Mouse (Mus musculus) liver, adult 2 months (tissue): ENCODE measurements around the gene Anxa6. TPM values are rescaled to one million over a fixed set of nuclear protein-coding genes. Genes with fewer than 3 reads are reported as not detected.
"Not testable (repeated sequence)": the region's sequence is repeated elsewhere in the genome, so short reads cannot be mapped to it uniquely, and the experiment has no call there.

Experiments
- DNase-seq: peaks from one replicate; pipeline ENCODE4 v3.0.0-alpha.2; 2011; ENCODE audit warnings: low read depth, low spot score; ENCODE audit errors: extremely low read depth
- H3K27ac ChIP-seq: fragments of 200-500 bp; replicated peaks from 2 replicates; pipeline ENCODE4 v1.5.1; 2012; ENCODE audit warnings: low read depth, mild to moderate bottlenecking, control low read depth, inconsistent platforms, low read length; ENCODE audit not compliant: insufficient read depth
- H3K27me3 ChIP-seq: fragments of 200-500 bp; 2 replicates; pipeline ENCODE4 v1.6.1; 2012; ENCODE audit warnings: mild to moderate bottlenecking, moderate library complexity, low read length, inconsistent platforms; ENCODE audit not compliant: control insufficient read depth, insufficient read depth
- H3K36me3 ChIP-seq: fragments of 200-500 bp; 2 replicates; pipeline ENCODE4 v1.6.1; 2012; ENCODE audit warnings: low read length, inconsistent platforms; ENCODE audit not compliant: control insufficient read depth, insufficient read depth
- H3K4me1 ChIP-seq: fragments of 200-500 bp; 2 replicates; pipeline ENCODE4 v1.6.1; 2011; ENCODE audit warnings: low read length; ENCODE audit not compliant: control insufficient read depth, insufficient read depth
- H3K4me3 ChIP-seq: fragments of 200-500 bp; 2 replicates; pipeline ENCODE4 v1.5.1; 2011; ENCODE audit warnings: low read depth, mild to moderate bottlenecking, control low read depth, low read length, moderate library complexity; ENCODE audit not compliant: insufficient read depth
- H3K79me2 ChIP-seq: fragments of 200-500 bp; 2 replicates; pipeline ENCODE4 v1.6.1; 2012; ENCODE audit warnings: inconsistent platforms, mild to moderate bottlenecking, low read length, moderate library complexity; ENCODE audit not compliant: control insufficient read depth, insufficient read depth
- H3K9ac ChIP-seq: fragments of 200-500 bp; 2 replicates; pipeline ENCODE4 v1.6.1; 2012; ENCODE audit warnings: low read depth, mild to moderate bottlenecking, control low read depth, inconsistent platforms, low read length
- CTCF ChIP-seq: fragments of 200-500 bp; IDR thresholded peaks from 2 replicates; pipeline ENCODE4 v1.5.1; 2011; ENCODE audit warnings: low read depth, low read length, control low read depth
- POLR2A ChIP-seq: fragments of 200-500 bp; IDR thresholded peaks from 2 replicates; pipeline ENCODE4 v1.6.1; 2011; ENCODE audit warnings: low read length, control low read depth; ENCODE audit not compliant: insufficient read depth; ENCODE audit errors: extremely low read depth
- WGBS: fragments of 180-500 bp; shearing (Covaris S2); methylation state at CpG from one replicate; pipeline ENCODE4 v1.1.7; 2018; 5-methylcytosine and 5-hydroxymethylcytosine counted together
- polyA plus RNA-seq: library from polyadenylated mRNA; depleted of rRNA; stranded (reverse); fragments of >200 nt; gene quantifications from 2 replicates; pipeline ENCODE4 v1.2.3, GENCODE M21; 2012
- total RNA-seq: library from RNA; depleted of rRNA; stranded (reverse); fragments of >200 nt; gene quantifications from 2 replicates; pipeline ENCODE4 v1.2.3, GENCODE M21; 2014

Anxa6 gene
- total and polyA plus RNA-seq, 2 experiments: 91.3 to 111 TPM

DNA sequence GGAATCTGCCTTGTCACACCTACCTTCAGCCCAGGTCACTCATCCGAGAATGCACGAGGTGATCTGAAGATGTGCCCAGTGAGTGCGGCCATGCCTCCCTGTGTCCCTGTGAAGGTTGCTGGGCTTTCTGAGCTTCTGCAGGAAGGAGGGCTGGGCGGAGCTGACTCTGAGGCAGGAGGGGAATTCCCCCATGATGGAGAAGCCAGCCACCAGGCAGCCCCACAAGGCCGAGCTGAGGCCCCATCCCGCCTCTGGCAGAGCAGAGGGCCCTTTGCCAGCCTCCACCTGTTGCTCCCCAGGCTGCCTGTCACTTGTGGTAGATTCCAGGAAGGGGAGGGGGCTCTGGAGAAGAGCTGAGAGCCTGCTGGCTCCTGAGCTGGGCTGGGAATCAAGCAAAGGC, 70.4 kb downstream of the Anxa6 start, which contains the start of gene Tnip1:
TSS of gene Tnip1 (minus strand) at position 108 of the 400 bp plus-strand sequence.
- TF ChIP-seq CTCF (no peak), POLR2A (no peak)
- Histone ChIP-seq H3K4me1 (peaks cover 4% of the 10 kb centered on the region), H3K9ac (peak within 1 kb of the TSS; percentile 54), H3K36me3 (no peaks in the 10 kb centered on the region), H3K4me3 (peak within 1 kb of the TSS; percentile 15; the same call in 1 of the 2 replicates), H3K27me3 (no peaks in the 10 kb centered on the region), H3K79me2 (no peaks in the 10 kb centered on the region), H3K27ac (peak within 1 kb of the TSS; percentile 72)
- 62% methylated on average over 6 of the region's 6 CpGs for WGBS
- DNase-seq: no peak

DNA sequence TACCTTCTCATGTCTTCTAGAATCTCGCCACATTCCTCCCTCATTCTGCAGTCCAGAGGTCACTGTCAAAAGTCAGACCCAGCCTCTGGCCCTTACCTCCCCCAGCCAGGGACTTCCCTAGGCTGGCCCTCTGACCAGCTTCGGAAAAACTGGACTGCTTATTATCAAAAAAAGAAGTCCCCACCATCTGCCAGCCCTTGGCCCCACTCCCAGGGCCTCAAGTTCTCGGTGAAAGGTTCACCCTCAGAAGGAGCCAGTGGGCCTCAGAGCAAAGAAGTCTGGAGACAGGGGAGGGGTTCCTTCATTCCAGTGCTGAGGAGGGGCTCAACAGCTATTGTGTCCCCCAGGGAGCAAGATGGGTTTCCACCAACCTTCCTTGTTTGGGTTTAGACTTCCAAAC, 71.3 kb downstream of the Anxa6 start:
- no peak for DNase-seq
- H3K9ac ChIP-seq: no peak overlapping the region
- 65% methylated on average over 3 of the region's 3 CpGs for WGBS
- peaks cover 4% of the 10 kb centered on the region for H3K4me1 ChIP-seq
- H3K27me3 ChIP-seq: no peaks in the 10 kb centered on the region
- H3K4me3 ChIP-seq: no peak overlapping the region; the same call in 1 of the 2 replicates
- no peak for TF ChIP-seq POLR2A
- TF ChIP-seq CTCF: no peak
- no peaks in the 10 kb centered on the region for H3K79me2 ChIP-seq
- H3K36me3 ChIP-seq: no peaks in the 10 kb centered on the region
- H3K27ac ChIP-seq: peak overlapping the region; percentile 72

DNA sequence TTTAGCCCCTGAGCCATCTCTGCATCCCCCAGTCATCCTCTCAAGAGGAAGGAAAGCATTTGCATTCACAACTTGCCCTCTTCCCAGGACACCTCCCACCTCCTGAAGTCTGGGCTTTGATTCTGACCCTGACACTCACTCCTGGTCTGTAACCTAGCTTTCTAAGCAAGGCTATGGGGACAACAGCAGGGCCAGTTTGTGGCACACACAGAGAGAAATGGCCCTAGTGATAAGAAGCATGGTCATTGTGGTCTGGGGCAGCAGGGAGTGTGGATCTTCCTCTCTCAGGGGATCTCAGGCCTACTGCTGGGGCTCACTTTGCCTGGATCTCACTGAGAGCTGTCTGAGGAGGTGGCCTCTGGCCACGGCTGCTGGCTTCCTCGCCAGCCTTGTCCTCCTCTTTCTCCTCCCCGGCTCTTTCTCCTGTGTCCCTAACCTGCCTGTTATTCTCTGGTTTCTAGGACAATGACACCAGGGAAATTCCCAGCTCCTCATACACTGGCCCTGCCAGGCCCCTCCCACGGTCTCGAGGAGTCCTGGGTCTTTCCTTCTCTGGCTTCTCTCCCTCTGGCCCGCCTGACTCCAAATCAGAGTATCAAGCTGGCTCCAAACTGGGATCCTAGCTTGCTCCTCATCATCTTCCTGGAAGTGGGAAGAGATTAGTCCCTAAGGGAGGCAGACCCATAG, 71.9 kb downstream of the Anxa6 start:
- H3K27me3 ChIP-seq: no peaks in the 10 kb centered on the region
- H3K27ac ChIP-seq: peak overlapping the region; percentile 72
- no peaks in the 10 kb centered on the region for H3K79me2 ChIP-seq
- WGBS: 63% methylated on average over 6 of the region's 6 CpGs
- H3K9ac ChIP-seq: peak overlapping the region; percentile 43; the same call in 1 of the 2 replicates
- peaks cover 4% of the 10 kb centered on the region for H3K4me1 ChIP-seq
- DNase-seq: no peak
- no peaks in the 10 kb centered on the region for H3K36me3 ChIP-seq
- H3K4me3 ChIP-seq: peak overlapping the region; percentile 18; the same call in 1 of the 2 replicates
- no peak for TF ChIP-seq CTCF
- TF ChIP-seq POLR2A: no peak

DNA sequence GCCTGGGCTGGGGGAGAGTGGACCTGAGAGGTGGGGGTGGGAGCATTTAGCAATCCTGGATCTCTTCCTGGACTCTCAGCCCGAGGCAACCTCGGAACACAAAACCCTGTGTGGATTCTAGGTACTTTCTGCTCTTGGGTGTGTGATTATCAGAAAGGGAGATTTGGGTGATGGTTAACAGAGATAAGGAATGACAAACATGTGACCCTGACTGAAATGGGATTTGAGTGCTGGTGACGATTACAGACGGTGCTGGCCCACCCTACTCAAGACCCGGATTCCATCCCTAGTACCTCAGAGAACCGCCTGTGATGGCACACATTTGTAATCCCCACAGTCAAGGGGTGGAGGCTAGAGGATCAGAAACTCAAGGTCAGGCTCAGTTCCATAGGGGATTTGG, 73.0 kb downstream of the Anxa6 start:
- Histone ChIP-seq H3K27me3 (no peaks in the 10 kb centered on the region), H3K9ac (no peak overlapping the region), H3K36me3 (no peaks in the 10 kb centered on the region), H3K4me1 (peaks cover 6% of the 10 kb centered on the region), H3K4me3 (no peak overlapping the region), H3K27ac (no peak overlapping the region), H3K79me2 (no peaks in the 10 kb centered on the region)
- TF ChIP-seq CTCF (no peak), POLR2A (no peak)
- no peak for DNase-seq
- WGBS: 75% methylated on average over 6 of the region's 6 CpGs

DNA sequence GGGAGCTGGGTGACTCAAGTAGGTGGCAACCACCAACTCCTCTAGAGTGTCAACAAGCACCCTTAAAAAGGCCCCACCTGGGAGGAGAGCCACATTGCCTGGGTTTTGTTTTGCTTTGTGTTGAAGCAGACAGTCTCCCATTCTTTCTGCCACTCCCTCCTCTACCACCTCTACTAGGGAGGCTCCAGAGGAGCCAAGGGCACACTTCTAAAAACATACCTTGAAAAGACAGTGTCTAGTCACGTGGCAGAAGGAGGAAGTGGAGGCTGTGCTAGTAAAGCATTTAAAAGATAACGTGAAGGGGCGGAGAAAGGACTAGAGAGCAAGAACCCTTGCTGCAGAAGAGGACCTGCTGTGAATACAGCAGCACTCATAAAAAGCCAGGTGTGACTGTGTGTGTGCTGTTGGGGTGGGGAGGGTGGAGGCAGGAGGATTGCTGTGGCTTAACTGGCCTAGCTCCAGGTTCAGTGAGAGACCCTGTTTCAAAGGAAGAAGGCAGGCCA, 74.6 kb downstream of the Anxa6 start:
- no peak for DNase-seq
- no peaks in the 10 kb centered on the region for H3K36me3 ChIP-seq
- peaks cover 6% of the 10 kb centered on the region for H3K4me1 ChIP-seq
- H3K27me3 ChIP-seq: no peaks in the 10 kb centered on the region
- H3K9ac ChIP-seq: no peak overlapping the region
- WGBS: 72% methylated on average over 3 of the region's 3 CpGs
- TF ChIP-seq POLR2A (no peak), CTCF (no peak)
- no peak overlapping the region for H3K27ac ChIP-seq
- no peak overlapping the region for H3K4me3 ChIP-seq
- H3K79me2 ChIP-seq: no peaks in the 10 kb centered on the region; the same call in 1 of the 2 replicates

DNA sequence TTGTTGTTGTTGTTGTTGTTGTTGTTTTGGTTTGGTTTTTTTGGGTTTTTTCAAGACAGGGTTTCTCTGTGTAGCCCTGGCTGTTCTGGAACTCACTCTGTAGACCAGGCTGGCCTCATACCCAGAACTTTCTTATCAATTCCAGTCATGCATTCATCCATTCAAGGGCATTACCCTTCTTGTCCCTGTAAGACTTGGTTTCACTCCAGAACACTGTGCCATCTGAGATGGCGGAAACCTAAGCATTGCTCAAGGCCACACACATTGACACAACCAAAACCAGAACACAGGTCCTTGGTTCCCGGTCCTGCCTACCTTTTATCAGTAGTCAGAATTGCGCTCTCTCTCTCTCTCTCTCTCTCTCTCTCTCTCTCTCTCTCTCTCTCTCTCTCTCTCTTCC, 75.5 kb downstream of the Anxa6 start:
- H3K27ac ChIP-seq, DNase-seq, H3K4me3 ChIP-seq, H3K9ac ChIP-seq, H3K27me3 ChIP-seq, H3K79me2 ChIP-seq, H3K36me3 ChIP-seq, H3K4me1 ChIP-seq: not testable (repeated sequence)
- WGBS: 73% methylated on average over 3 of the region's 3 CpGs
